Mouse (Mus musculus): ENCODE results near the gene Rpap1. TPM values are rescaled to one million over a fixed set of nuclear protein-coding genes. Genes with fewer than 3 reads are reported as not detected.

The Rpap1 gene
- 10 to 100 TPM; 17.0 to 21.6 TPM for total RNA-seq (2021)
- long read RNA-seq, experiment 1, partial matches to known transcripts, result 17 of 18 reads
- long read RNA-seq, experiment 1, other reads (novel, unspliced or antisense), result 1 of 18 reads
- long read RNA-seq, experiment 2, full-length matches to known transcripts, result 8 of 17 reads
- long read RNA-seq, experiment 2, partial matches to known transcripts, result 8 of 17 reads
- long read RNA-seq, experiment 2, other reads (novel, unspliced or antisense), result 1 of 17 reads

- peak; percentile 91 for DNase-seq
These were observed at the start of gene Rpap1 for GRCm38 (mm10) chr2:119787206-119787883. Rpap1 (minus strand) TSS chr2:119787537.

- no peak for DNase-seq
These were observed 46.9 kb upstream of the Rpap1 start for GRCm38 (mm10) chr2:119834231-119834630.

GRCm38 (mm10) chr2:119830579-119830978 is 43.2 kb upstream of the Rpap1 start:
- DNase-seq, result peak; percentile 12

GRCm38 (mm10) chr2:119821136-119821535 is 33.8 kb upstream of the Rpap1 start:
- DNase-seq, result no peak

DNA sequence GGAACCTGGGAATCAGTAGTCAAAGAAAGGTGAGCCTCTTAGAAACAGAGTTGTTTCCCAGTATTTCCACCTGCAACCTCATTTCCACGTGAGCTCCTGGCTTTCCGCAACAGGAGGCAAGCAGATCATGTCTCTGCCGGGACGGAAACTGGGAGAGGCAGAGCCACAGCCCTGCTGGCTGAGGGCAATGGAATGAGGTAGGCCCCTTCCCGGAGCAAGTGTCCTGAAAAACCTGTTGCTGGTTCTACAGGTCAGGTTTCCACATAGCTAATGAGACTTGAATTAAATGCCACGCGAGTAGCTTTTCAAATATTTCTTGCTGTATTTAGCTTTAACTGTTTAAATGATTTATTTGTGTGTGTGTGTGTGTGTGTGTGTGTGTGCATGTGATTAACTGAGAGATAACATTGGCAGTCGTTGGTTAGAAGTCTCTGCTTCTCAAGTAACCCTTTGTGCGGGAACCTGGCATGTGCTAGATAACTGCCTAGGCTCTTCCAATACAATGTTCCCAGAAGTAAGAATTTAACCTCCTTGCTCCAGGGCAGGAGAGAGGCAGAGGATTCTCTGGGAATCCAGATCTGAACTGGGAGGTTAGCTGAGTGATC is 31.4 kb upstream of the Rpap1 start:
- no peak for DNase-seq

- DNase-seq, result peak; percentile 59
These were observed 29.7 kb upstream of the Rpap1 start for GRCm38 (mm10) chr2:119817047-119817446.

DNA sequence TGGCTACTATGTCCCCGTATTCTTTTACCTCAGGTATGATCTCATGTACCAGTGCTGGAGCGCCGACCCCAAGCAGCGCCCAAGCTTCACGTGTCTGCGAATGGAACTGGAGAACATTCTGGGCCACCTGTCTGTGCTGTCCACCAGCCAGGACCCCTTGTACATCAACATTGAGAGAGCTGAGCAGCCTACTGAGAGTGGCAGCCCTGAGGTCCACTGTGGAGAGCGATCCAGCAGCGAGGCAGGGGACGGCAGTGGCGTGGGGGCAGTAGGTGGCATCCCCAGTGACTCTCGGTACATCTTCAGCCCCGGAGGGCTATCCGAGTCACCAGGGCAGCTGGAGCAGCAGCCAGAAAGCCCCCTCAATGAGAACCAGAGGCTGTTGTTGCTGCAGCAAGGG is 29.3 kb upstream of the Rpap1 start:
- no peak for DNase-seq

DNA sequence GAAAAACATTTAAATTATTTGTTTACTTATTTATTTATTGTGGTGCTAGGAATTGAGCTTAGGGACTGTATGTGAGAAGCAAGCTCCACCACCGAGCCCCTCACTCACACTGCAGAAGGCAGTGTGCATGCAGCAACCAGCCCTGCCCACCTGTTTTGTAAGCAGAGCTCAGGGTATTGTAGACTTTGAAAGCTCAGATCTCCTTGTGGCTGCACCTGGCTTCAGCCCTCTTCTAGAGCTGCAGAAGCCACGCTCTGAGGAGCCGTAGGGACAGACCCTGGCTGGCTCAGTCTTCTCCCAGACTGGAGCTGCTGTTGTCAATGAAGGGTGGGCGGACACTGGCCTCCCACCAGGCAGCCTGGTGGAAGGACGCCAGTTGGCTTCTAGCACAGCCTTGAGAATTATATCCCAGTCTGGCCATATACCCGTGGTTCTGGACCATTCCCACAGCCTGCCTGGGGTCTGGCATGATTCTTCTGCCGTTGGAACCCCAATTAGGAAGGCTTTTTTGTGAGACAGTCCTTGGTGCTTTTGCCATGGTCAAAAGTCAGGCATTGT is 27.1 kb upstream of the Rpap1 start:
- DNase-seq, result peak; percentile 29

DNA sequence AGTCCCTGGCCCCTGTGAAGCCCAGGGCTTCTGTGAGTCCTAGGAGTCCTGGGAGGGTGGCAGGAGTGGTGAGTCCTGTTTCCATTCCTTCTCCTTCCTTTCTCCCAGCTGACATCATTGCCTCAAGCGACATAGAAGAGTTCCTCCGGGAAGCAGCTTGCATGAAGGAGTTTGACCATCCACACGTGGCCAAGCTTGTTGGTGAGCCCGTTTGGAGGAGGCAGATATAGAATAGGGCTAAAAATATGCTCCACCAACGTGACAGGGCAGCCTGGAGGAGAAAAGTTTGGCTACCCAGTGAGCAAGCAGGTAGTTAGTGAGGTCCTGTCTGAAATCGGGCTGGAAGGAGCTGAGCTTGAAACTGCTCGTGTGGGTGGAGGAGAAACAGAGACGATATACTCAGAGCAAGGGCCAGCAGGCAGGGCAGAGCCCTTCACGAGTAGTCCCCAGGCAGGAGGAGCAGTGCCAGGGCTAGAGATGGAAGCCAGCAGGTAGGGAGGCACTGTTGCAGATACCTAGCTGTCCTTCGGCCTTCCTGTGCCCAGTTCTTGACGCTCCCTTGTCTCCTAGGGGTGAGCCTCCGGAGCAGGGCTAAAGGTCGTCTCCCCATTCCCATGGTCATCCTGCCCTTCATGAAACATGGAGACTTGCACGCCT is 24.3 kb upstream of the Rpap1 start:
- DNase-seq, result no peak

- DNase-seq, result no peak
These were observed 23.6 kb upstream of the Rpap1 start for GRCm38 (mm10) chr2:119810890-119811289.

DNA sequence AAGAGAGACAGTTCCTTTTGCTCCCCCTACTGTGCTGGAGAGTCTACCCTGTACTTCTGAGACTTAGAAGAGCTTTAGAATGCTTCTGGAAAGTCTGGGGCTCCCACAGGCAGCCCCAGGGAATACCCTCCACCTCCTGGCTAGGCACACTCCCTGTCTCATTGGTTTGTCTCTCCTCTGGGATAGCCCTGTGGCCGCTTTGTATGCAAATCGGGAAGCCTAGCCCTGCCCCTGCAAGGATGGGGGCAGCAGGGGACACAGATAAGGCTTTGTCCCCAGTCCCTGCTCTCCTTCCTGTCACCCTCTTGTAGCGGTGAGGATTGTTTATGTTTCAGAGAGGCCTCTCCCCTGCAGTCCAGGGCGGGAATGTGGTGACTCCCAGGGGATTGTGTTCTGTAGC is 21.5 kb upstream of the Rpap1 start:
- DNase-seq, result no peak

- DNase-seq, result no peak
These were observed 21.1 kb upstream of the Rpap1 start for GRCm38 (mm10) chr2:119808438-119808837.

DNA sequence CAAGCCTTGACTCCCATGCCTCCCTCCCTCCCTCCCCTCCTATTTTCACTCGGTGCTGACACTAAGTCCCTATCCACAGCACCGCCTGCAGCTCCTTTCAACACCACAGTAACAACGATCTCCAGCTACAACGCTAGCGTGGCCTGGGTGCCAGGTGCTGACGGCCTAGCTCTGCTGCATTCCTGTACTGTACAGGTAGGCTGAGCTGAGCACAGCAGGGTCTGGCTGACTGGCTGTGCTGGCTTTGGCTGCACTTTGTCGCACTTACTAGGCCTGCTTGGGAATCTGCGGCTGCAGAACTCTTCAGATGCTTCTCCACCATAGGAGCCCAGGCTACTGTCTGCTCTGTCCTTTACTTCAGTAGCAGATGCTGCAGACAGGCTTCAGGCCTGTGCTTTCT is 18.2 kb upstream of the Rpap1 start:
- DNase-seq, result no peak

GRCm38 (mm10) chr2:119804776-119805175 is 17.4 kb upstream of the Rpap1 start:
- DNase-seq, result no peak

- no peak for DNase-seq
These were observed 16.9 kb upstream of the Rpap1 start for GRCm38 (mm10) chr2:119804275-119804628.

- no peak for DNase-seq
These were observed 16.4 kb upstream of the Rpap1 start for GRCm38 (mm10) chr2:119803618-119804274.

- DNase-seq, result peak; percentile 30
These were observed 15.7 kb upstream of the Rpap1 start for GRCm38 (mm10) chr2:119802767-119803617.

DNA sequence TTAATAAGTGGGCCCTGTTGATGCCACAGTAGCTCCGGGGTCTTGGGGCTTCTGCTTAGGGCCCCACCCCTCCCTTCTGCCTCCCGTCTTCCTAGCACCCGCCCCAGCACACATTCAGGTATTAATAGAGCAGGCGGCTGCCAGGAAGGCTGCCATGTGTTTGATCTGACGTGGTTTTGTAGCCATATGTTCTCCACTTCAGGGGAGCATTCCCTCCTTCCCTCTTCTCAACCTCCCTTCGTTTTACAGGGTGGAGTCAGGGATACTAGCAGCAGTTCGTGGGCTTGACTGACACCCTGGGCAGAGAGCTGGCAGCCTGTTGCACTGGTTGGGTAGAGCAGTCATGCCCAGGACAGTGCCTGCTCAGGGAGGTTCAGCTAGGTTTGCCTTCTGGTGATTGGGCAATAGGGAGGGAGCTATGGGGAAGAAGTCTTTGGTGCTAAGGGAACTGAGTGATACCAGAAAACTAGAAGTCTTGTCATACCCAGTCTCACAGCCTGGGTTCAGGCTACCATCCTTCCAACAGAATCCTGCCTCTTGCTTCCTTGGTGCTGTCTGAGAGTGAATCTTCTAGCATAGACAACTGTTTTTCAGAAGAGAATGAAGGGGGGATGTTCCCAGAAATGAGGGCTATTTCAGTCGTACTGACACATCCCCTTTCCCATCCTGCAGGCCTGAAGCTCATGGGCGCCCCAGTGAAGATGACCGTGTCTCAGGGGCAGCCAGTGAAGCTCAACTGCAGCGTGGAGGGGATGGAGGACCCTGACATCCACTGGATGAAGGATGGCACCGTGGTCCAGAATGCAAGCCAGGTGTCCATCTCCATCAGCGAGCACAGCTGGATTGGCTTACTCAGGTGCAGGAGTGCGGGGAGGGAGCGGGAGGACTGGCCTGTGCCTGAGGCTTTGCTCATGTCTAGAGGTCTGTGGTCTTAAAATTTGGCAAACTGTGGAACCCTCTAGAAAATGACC is 13.8 kb upstream of the Rpap1 start:
- no peak for DNase-seq

DNA sequence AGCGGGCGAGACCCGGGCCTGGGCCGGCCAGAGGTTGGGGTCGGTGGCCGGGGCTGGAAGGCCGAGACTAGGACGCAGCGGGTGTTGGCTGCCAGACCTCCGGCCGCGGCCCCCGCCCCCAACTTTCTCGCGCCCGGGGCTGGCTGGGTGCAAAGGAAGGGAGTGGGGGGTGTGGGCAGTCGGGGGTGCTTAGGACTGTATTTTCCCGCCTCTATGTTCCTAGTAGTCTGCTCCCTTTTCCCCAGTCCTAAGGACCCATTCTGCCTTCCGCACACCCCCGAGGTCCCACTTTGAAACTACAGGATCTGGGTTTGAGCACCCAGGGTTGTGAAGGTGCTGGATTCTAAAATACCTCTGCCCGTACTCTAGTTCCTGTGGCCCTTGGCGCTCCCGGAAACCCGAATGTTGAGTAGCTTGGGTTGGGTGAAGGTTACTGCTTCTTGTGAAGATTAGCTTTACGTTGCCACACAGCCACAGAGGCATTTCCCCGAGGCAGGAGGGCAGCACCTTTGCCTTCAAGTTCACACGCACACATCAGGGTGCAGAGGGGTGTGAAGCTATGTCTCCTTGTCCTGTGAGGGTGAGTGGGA is 12.7 kb upstream of the Rpap1 start:
- no peak for DNase-seq
